Comparison of ENCODE assay signal across 19 mouse cellular contexts in genomic region chr5:112356322-112356721, GRCm38 (mm10). TPM values are rescaled to one million over a fixed set of nuclear protein-coding genes. Genes with fewer than 3 reads are reported as not detected.
A peak's percentile ranks its signal among the peaks of the same experiment; 100 is the strongest.
DNase-seq lines count a peak whose midpoint lies in the region; TF ChIP-seq lines count a peak whose summit lies in the region.
"Had no signal": no experiment of that assay in that cellular context is flagged by ENCODE, and none has a peak within 500 bp of the region (broad histone marks: within the 10 kb centered on the region; RNA-seq: fewer than 3 reads in every experiment).

No protein-coding gene starts in this region.

- no peak for TF ChIP-seq EP300 in heart, adult 2 months (IDR thresholded peaks at IDR 0.05; ENCODE audit: insufficient read depth, low read depth, low read length)

- H3K27ac ChIP-seq in heart, adult 2 months, result no peak overlapping the region; the same call in 1 of the 2 replicates
- H3K27ac ChIP-seq: liver, embryonic 15.5 days had no signal

- TF ChIP-seq CTCF in heart, adult 2 months (IDR thresholded peaks at IDR 0.05), result no peak
- TF ChIP-seq CTCF in lung, adult 2 months (IDR thresholded peaks at IDR 0.05; ENCODE audit: insufficient read depth, low read length), result no peak

- intact Hi-C loops in heart, adult 2 months (cut with DNase I), result no loop called here
- intact Hi-C loops in heart, postnatal 14 days (cut with DNase I), result no loop called here

- H3K4me3 ChIP-seq in heart, adult 2 months, result no peak overlapping the region
- no peak overlapping the region for H3K4me3 ChIP-seq in lung, adult 2 months (replicated peaks; ENCODE audit: extremely low read depth, low read depth, low read length)
- H3K4me3 ChIP-seq: liver, embryonic 15.5 days had no signal

- H3K4me1 ChIP-seq in heart, adult 2 months (ENCODE audit: control insufficient read depth, insufficient read depth, low read length), result no peaks in the 10 kb centered on the region
- H3K4me1 ChIP-seq in lung, adult 2 months (ENCODE audit: control insufficient read depth, insufficient read depth, low read length), result peaks cover 4% of the 10 kb centered on the region; the same call in 1 of the 2 replicates

- H3K9ac ChIP-seq in heart, adult 2 months (ENCODE audit: low read depth, low read length), result no peak overlapping the region
- H3K9ac ChIP-seq: forebrain, postnatal 0 days; liver, embryonic 15.5 days had no signal

- no peak for TF ChIP-seq POLR2A in heart, adult 2 months (IDR thresholded peaks at IDR 0.05; ENCODE audit: insufficient read depth, low read depth, low read length)
- no peak for TF ChIP-seq POLR2A in lung, adult 2 months (IDR thresholded peaks at IDR 0.05; ENCODE audit: borderline replicate concordance, extremely low read depth, low read depth, low read length)

- H3K79me2 ChIP-seq in heart, adult 2 months (replicated peaks; ENCODE audit: control insufficient read depth, insufficient read depth, low read length), result no peaks in the 10 kb centered on the region

- no peaks in the 10 kb centered on the region for H3K27me3 ChIP-seq in heart, adult 2 months (ENCODE audit: control insufficient read depth, insufficient read depth, low read length)
- H3K27me3 ChIP-seq: liver, embryonic 15.5 days had no signal

- WGBS in heart, adult 2 months, result 61% methylated on average over 9 of the region's 9 CpGs
- 76% methylated on average over 9 of the region's 9 CpGs for WGBS in lung, adult 2 months

- peak; percentile 44 to 48 for DNase-seq in heart, adult 2 months
- DNase-seq in heart, postnatal 14 days, result no peak
- DNase-seq in lung, adult 18-20 months, result peak; percentile 21 to 51
- DNase-seq in lung, adult 2 months, result no peak
- peak; percentile 49 for DNase-seq in kidney, postnatal 10 days
- peak; percentile 28 for DNase-seq in lung, postnatal 25 days (ENCODE audit: low spot score)
- no peak for DNase-seq in cerebellum, postnatal 36 days
- DNase-seq in right cerebral cortex, adult 2 months (ENCODE audit: low spot score in 2 of 2), result no peak
- DNase-seq: cerebellum, adult 11-12 months; embryo, embryonic 11 days; forebrain, postnatal 0 days; gastrocnemius, postnatal 36 days; thymus, postnatal 14 days had no signal

- no peaks in the 10 kb centered on the region for H3K36me3 ChIP-seq in heart, adult 2 months (ENCODE audit: control insufficient read depth, insufficient read depth, low read length)

RNA-seq across cellular contexts. Expression of gene Gm6583, which starts 0.5 kb away (rescaled TPM):
- under 1 TPM in 1 of 2 experiments, not detected in 1; 0.10 TPM for total RNA-seq in heart, adult 2 months (2021)
- polyA plus RNA-seq in heart, adult 2 months (2012; rRNA removed), result 0.04 TPM in 1 of 2 replicates, not detected in the other
- total RNA-seq in heart, postnatal 14 days (2021), result under 1 TPM in 1 of 2 experiments, not detected in 1; 0.10 TPM
- 0.06 TPM in 1 of 2 replicates, not detected in the other for polyA plus RNA-seq in lung, adult 2 months (2012; rRNA removed)
- total RNA-seq: forebrain, postnatal 0 days; G1E; gastrocnemius, postnatal 36 days; layer of hippocampus, postnatal 10 days; left cerebral cortex, postnatal 14 days had no signal
- polyA plus RNA-seq: forebrain, postnatal 0 days; G1E; midbrain, embryonic 11.5 days had no signal

RNA-seq across cellular contexts. Expression of gene Hps4, which starts 13.4 kb away (rescaled TPM):
- total RNA-seq in heart, adult 2 months (2021), result 1 to 10 TPM; 8.0 to 8.5 TPM
- polyA plus RNA-seq in heart, adult 2 months (2012; rRNA removed), result 15.5 and 15.9 TPM in 2 replicates
- total RNA-seq in heart, postnatal 14 days (2021), result 10 to 100 TPM; 14.6 to 15.9 TPM
- 34.7 and 40.9 TPM in 2 replicates for polyA plus RNA-seq in lung, adult 2 months (2012; rRNA removed)

RNA-seq across cellular contexts. Expression of gene Srrd, which starts 13.5 kb away (rescaled TPM):
- total RNA-seq in heart, adult 2 months (2021), result 1 to 10 TPM; 6.5 to 7.3 TPM
- 23.4 and 28.4 TPM in 2 replicates for polyA plus RNA-seq in heart, adult 2 months (2012; rRNA removed)
- 1 to 10 TPM; 8.4 to 9.4 TPM for total RNA-seq in heart, postnatal 14 days (2021)
- polyA plus RNA-seq in lung, adult 2 months (2012; rRNA removed), result 34.6 and 38.4 TPM in 2 replicates

RNA-seq across cellular contexts. Expression of gene Tfip11, which starts 30.2 kb away (rescaled TPM):
- total RNA-seq in heart, adult 2 months (2021), result 10 to 100 TPM; 17.6 to 19.4 TPM
- polyA plus RNA-seq in heart, adult 2 months (2012; rRNA removed), result 16.0 and 18.5 TPM in 2 replicates
- 10 to 100 TPM; 18.8 to 19.5 TPM for total RNA-seq in heart, postnatal 14 days (2021)
- polyA plus RNA-seq in lung, adult 2 months (2012; rRNA removed), result 33.5 and 36.2 TPM in 2 replicates

RNA-seq across cellular contexts. Expression of gene Asphd2, which starts 38.3 kb away (rescaled TPM):
- total RNA-seq in heart, adult 2 months (2021), result under 1 TPM; 0.50 to 0.89 TPM
- polyA plus RNA-seq in heart, adult 2 months (2012; rRNA removed), result 0.88 and 1.00 TPM in 2 replicates
- total RNA-seq in heart, postnatal 14 days (2021), result under 1 TPM; 0.55 to 0.80 TPM
- 0.41 and 0.56 TPM in 2 replicates for polyA plus RNA-seq in lung, adult 2 months (2012; rRNA removed)
- polyA plus RNA-seq: G1E; inflammation-experienced regulatory T-cells, adult 6 months had no signal

Comparison
In these comparisons a context has a peak if more than half of its experiments do, and no peak if none do; other contexts are left out.
1. DNase-seq: peak in heart, adult 2 months (2 of 2), lung, adult 18-20 months (2 of 2), kidney, postnatal 10 days (single experiment) and lung, postnatal 25 days (single experiment); none in heart, postnatal 14 days (0 of 2), lung, adult 2 months (single experiment), cerebellum, postnatal 36 days (0 of 2) and right cerebral cortex, adult 2 months (0 of 2).